Mouse (Mus musculus): ENCODE data around the gene Vamp8. TPM values are rescaled to one million over a fixed set of nuclear protein-coding genes. Genes with fewer than 3 reads are reported as not detected.

The Vamp8 gene
- polyA plus RNA-seq, 1 experiment from 2014 or later: 189 TPM

DNA sequence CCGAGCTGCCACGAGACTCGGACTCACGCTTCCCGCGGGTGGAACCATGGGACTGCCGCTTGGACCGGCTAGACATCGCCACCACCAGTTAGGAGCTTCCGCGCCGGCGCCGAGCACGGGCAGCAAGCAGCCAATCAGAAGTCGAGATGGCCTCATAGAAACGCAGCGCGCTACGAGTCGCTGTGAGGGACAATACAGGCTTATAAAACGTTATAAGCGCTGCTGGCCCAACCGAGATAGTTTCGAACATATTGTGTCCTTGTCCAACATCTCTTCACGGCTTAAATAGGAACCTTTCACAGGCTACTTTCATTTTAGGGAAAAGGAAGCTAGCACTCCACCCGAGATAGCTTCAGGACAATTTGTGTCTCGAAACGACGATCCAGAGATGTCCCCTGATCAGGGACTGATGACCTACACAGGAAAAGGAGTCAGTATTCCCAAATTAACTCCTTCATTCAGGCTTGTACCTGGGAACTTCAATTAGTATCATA is 45.4 kb downstream of the Vamp8 start, which contains the start of gene Usp39:
Usp39 (minus strand) TSS at position 111 of the 494 bp plus-strand sequence.
- ChIA-PET POLR2A (interaction anchor here (1.2 to 1.5 kb wide), 2 partner anchors 11 to 43 kb away, joined by 3 to 8 read pairs; partner anchors contain the start of gene Tmem150a), CTCF (interaction anchor here (0.9 to 1.9 kb wide), 5 partner anchors 10 to 190 kb away, joined by 3 to 6 read pairs (median 4); partner anchors contain the start of gene Tmem150a)
- no peaks in the 10 kb centered on the region for H3K27me3 ChIP-seq
- in situ Hi-C loops (cut with MboI; ENCODE audit: low pct_unique_long_range_greater_than_20kb): no loop called here
- DNase-seq (ENCODE audit: low read depth, low spot score): peak; percentile 77
- peak; percentile 74 for ATAC-seq
- no peak for TF ChIP-seq CTCF (IDR thresholded peaks at IDR 0.05)

GRCm38 (mm10) chr6:72344396-72345073 is 46.0 kb downstream of the Vamp8 start:
- DNase-seq (ENCODE audit: low read depth, low spot score) (no peak), ATAC-seq (peak; percentile 37)
- no peak for TF ChIP-seq CTCF (IDR thresholded peaks at IDR 0.05)
- H3K27me3 ChIP-seq: no peaks in the 10 kb centered on the region
- in situ Hi-C loops (cut with MboI; ENCODE audit: low pct_unique_long_range_greater_than_20kb): no loop called here
- ChIA-PET POLR2A (interaction anchor here (1.2 to 1.5 kb wide), 2 partner anchors 12 to 43 kb away, joined by 3 to 8 read pairs; partner anchors contain the start of gene Tmem150a), CTCF (interaction anchor here (1.2 kb wide), 1 partner anchor 190 kb away, joined by 3 read pairs; no protein-coding TSS in a partner anchor)

DNA sequence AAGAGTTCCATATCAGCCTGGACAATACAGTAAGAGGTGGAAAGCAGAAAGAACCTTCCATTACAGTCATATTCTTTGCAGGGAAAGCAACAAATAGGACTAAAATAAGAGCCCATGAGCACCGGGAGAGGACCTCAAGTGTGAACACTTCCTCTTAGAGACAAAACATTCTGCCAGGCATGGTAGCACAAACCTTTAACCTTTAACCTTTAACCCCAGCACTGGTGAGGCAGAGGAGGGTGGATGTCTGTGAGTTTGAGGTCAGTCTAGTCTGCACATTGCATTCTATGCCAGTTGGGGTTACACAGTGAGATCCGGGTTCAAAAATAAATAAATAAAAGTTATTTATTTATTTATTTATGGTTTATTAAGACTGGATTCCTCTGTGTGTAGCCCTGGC is 50.0 kb downstream of the Vamp8 start:
- POLR2A ChIA-PET: no interaction called here
- no peak for DNase-seq (ENCODE audit: low read depth, low spot score)
- in situ Hi-C loops (cut with MboI; ENCODE audit: low pct_unique_long_range_greater_than_20kb): no loop called here
- no peak for TF ChIP-seq CTCF (IDR thresholded peaks at IDR 0.05)
- ATAC-seq: no peak
- H3K27me3 ChIP-seq: no peaks in the 10 kb centered on the region
- CTCF ChIA-PET: no interaction called here

Other genes starting within 250 kb of the Vamp8 start
- 5.7 TPM for gene Atoh8, start 155.1 kb downstream of the Vamp8 start, polyA plus RNA-seq (2021)
- gene Sftpb, start 86.1 kb downstream of the Vamp8 start, polyA plus RNA-seq (2021): 0.05 TPM
- 64.7 TPM for gene Usp39, start 45.5 kb downstream of the Vamp8 start, polyA plus RNA-seq (2021)
- 13.8 TPM for gene 0610030E20Rik, start 43.4 kb downstream of the Vamp8 start, polyA plus RNA-seq (2021)
- gene Tmem150a, start 35.3 kb downstream of the Vamp8 start, polyA plus RNA-seq (2021): 39.8 TPM
- 98.4 TPM for gene Rnf181, start 23.7 kb downstream of the Vamp8 start, polyA plus RNA-seq (2021)
- 33.2 TPM for gene Vamp5, start 10.2 kb downstream of the Vamp8 start, polyA plus RNA-seq (2021)
- gene Ggcx, start 23.6 kb upstream of the Vamp8 start, polyA plus RNA-seq (2021): 36.3 TPM
- gene Mat2a, start 48.9 kb upstream of the Vamp8 start, polyA plus RNA-seq (2021): 181 TPM
- gene Sh2d6, start 131.0 kb upstream of the Vamp8 start, polyA plus RNA-seq (2021): 0.26 TPM
- 230 TPM for gene Capg, start 153.7 kb upstream of the Vamp8 start, polyA plus RNA-seq (2021)
- 22.4 TPM for gene Elmod3, start 207.7 kb upstream of the Vamp8 start, polyA plus RNA-seq (2021)
- 86.5 TPM for gene Retsat, start 207.8 kb upstream of the Vamp8 start, polyA plus RNA-seq (2021)
- 119 TPM for gene Tgoln1, start 226.3 kb upstream of the Vamp8 start, polyA plus RNA-seq (2021)

All from Patski (cell line).